Mouse (Mus musculus) brain, embryonic 14.5 days (tissue): ENCODE measurements around the gene Sh3kbp1.

ENCODE experiments used
- CTCF ChIP-seq: fragments of 200-500 bp; IDR thresholded peaks from 2 replicates; pipeline ENCODE4 v1.5.1; 2012; ENCODE audit warnings: inconsistent platforms, mild to moderate bottlenecking, moderate library complexity, borderline replicate concordance; ENCODE audit not compliant: insufficient read depth, insufficient read length; ENCODE audit errors: extremely low read depth
- POLR2A ChIP-seq: fragments of 200-500 bp; IDR thresholded peaks from 2 replicates; pipeline ENCODE4 v1.6.1; 2012; ENCODE audit warnings: mild to moderate bottlenecking, inconsistent platforms, borderline replicate concordance; ENCODE audit not compliant: poor library complexity, insufficient read depth, insufficient read length, severe bottlenecking; ENCODE audit errors: extremely low read depth

- no peak for TF ChIP-seq POLR2A
- TF ChIP-seq CTCF = no peak
Observed at GRCm38 (mm10) chrX:159840225-159840624, 213.2 kb downstream of the Sh3kbp1 start.
